Mouse (Mus musculus): Measurements from ENCODE around the gene Nr2f2. TPM values are rescaled to one million over a fixed set of nuclear protein-coding genes. Genes with fewer than 3 reads are reported as not detected.

The Nr2f2 gene
- polyA plus RNA-seq, 1 experiment: 7.7 TPM

- no peak overlapping the region for H3K27ac ChIP-seq (ENCODE audit: control insufficient read depth, insufficient read depth, low read depth, low read length, poor library complexity)
- H3K4me3 ChIP-seq (replicated peaks; ENCODE audit: control insufficient read depth, low read depth, low read length): no peak overlapping the region
- no peaks in the 10 kb centered on the region for H3K4me1 ChIP-seq (ENCODE audit: control insufficient read depth, insufficient read depth, low read length)
- 11% methylated on average over 33 of the region's 33 CpGs for WGBS
- TF ChIP-seq CTCF (IDR thresholded peaks at IDR 0.05; ENCODE audit: control insufficient read depth, insufficient read depth, low read length) (no peak), POLR2A (IDR thresholded peaks at IDR 0.05; ENCODE audit: borderline replicate concordance, control insufficient read depth, low read depth, low read length) (no peak)
These were observed 8.3 kb downstream of the Nr2f2 start for GRCm38 (mm10) chr7:70358020-70358847.

- Histone ChIP-seq H3K4me3 (replicated peaks; ENCODE audit: control insufficient read depth, low read depth, low read length) (no peak overlapping the region), H3K4me1 (ENCODE audit: control insufficient read depth, insufficient read depth, low read length) (no peaks in the 10 kb centered on the region), H3K27ac (ENCODE audit: control insufficient read depth, insufficient read depth, low read depth, low read length, poor library complexity) (no peak overlapping the region)
- 29% methylated on average over 17 of the region's 17 CpGs for WGBS
- TF ChIP-seq CTCF (IDR thresholded peaks at IDR 0.05; ENCODE audit: control insufficient read depth, insufficient read depth, low read length): no peak
- no peak for TF ChIP-seq POLR2A (IDR thresholded peaks at IDR 0.05; ENCODE audit: borderline replicate concordance, control insufficient read depth, low read depth, low read length)
These were observed 9.0 kb downstream of the Nr2f2 start for GRCm38 (mm10) chr7:70357516-70358019.

DNA sequence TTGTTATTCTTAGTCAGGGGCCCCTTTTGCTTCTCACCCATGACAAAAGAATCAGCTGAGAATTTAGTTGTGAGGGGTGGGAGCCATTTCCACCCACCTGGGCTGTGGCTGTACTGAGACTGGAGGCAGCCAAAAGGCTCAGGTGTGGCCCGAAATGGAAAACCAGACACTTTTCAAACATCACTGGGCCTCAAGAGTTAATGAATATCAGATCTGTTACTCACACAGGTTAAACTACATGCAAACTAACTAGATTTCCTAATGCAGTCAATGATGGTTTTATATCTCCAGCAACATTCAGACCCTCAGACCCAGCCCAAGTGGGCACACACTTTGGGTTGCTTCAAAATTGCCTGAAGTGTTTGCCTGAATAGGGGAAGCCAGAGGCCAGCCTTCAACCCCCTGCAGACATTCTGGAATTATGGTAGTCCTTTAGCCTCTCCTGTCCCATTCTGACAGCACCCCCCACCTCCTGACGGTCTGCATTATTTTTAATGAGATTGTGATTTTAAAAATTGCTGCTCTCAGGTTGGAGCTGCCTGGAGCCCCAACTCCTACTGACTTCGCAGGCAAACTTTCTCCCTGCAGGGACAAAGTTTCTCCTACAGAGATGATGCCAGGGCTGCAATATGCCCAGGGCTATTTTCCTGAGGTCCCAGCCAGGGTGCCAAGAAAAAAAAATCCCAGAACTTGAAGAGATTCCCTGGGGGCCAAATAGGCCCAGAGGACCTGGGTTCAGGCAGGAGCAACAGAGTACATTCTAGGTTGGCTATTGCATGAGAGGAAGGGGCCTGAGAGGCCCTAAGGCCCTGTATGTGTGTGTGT, 9.6 kb downstream of the Nr2f2 start:
- Histone ChIP-seq H3K4me3 (replicated peaks; ENCODE audit: control insufficient read depth, low read depth, low read length) (no peak overlapping the region), H3K27ac (ENCODE audit: control insufficient read depth, insufficient read depth, low read depth, low read length, poor library complexity) (no peak overlapping the region)
- TF ChIP-seq POLR2A (IDR thresholded peaks at IDR 0.05; ENCODE audit: borderline replicate concordance, control insufficient read depth, low read depth, low read length) (no peak), CTCF (IDR thresholded peaks at IDR 0.05; ENCODE audit: control insufficient read depth, insufficient read depth, low read length) (no peak)

DNA sequence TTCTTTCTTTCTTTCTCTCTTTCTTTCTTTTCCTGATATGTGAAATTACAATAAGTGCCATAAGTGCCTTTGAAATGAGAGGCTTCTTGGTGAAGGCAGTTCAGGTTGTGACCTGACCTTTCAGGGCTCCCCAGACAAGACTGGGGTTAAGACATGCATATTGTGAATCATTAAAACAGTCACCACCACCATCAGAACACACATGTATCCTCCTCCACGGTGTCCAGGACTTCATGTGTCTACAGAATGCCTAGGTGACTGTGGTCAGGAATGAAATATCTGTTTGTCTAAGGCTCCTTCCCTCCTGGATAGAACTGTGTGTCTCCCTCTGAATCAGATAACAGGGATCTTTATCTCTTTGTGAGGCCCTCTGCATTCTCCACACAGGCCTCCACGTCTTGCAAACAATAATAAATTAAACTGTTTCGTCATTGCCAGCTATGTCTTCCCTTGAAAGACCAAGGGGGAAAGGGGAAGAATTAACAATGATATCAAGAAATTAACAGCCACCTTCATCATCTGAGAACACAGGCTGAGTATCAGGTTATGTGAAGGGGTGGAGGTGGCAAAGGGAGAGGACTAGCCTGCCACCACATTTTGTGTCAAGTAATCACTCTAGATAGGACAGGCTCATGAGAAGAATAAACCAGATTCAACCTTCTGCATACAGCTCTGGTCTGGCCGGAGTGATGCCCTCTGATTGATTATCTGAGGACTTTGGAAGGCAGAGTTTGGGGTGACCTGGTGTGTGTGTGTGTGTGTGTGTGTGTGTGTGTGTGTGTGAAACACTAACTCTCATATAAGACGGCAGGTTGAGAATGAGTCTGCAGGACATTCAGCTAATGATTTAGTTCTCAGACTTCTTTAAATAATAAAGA, 10.6 kb downstream of the Nr2f2 start:
- no peaks in the 10 kb centered on the region for H3K4me1 ChIP-seq (ENCODE audit: control insufficient read depth, insufficient read depth, low read length)
- H3K27ac ChIP-seq (ENCODE audit: control insufficient read depth, insufficient read depth, low read depth, low read length, poor library complexity): no peak overlapping the region

More for the DNA sequence above, 9.6 kb downstream of the Nr2f2 start:
- H3K4me1 ChIP-seq (ENCODE audit: control insufficient read depth, insufficient read depth, low read length): no peaks in the 10 kb centered on the region
- WGBS: 68% methylated on average over 3 of the region's 3 CpGs

GRCm38 (mm10) chr7:70355357-70355620, 11.2 kb downstream of the Nr2f2 start:
- H3K4me3 ChIP-seq (replicated peaks; ENCODE audit: control insufficient read depth, low read depth, low read length): no peak overlapping the region
- WGBS: 55% methylated on average over 2 of the region's 2 CpGs
- H3K4me1 ChIP-seq (ENCODE audit: control insufficient read depth, insufficient read depth, low read length): no peaks in the 10 kb centered on the region
- no peak overlapping the region for H3K27ac ChIP-seq (ENCODE audit: control insufficient read depth, insufficient read depth, low read depth, low read length, poor library complexity)
- TF ChIP-seq CTCF (IDR thresholded peaks at IDR 0.05; ENCODE audit: control insufficient read depth, insufficient read depth, low read length) (no peak), POLR2A (IDR thresholded peaks at IDR 0.05; ENCODE audit: borderline replicate concordance, control insufficient read depth, low read depth, low read length) (no peak)

More for the DNA sequence above, 10.6 kb downstream of the Nr2f2 start:
- no peak overlapping the region for H3K4me3 ChIP-seq (replicated peaks; ENCODE audit: control insufficient read depth, low read depth, low read length)
- TF ChIP-seq POLR2A (IDR thresholded peaks at IDR 0.05; ENCODE audit: borderline replicate concordance, control insufficient read depth, low read depth, low read length): no peak
- WGBS: 40% methylated on average over 5 of the region's 5 CpGs

GRCm38 (mm10) chr7:70354606-70355356, 11.8 kb downstream of the Nr2f2 start:
- TF ChIP-seq CTCF (IDR thresholded peaks at IDR 0.05; ENCODE audit: control insufficient read depth, insufficient read depth, low read length): no peak
- TF ChIP-seq POLR2A (IDR thresholded peaks at IDR 0.05; ENCODE audit: borderline replicate concordance, control insufficient read depth, low read depth, low read length): no peak
- Histone ChIP-seq H3K4me1 (ENCODE audit: control insufficient read depth, insufficient read depth, low read length) (no peaks in the 10 kb centered on the region), H3K27ac (ENCODE audit: control insufficient read depth, insufficient read depth, low read depth, low read length, poor library complexity) (no peak overlapping the region), H3K4me3 (replicated peaks; ENCODE audit: control insufficient read depth, low read depth, low read length) (no peak overlapping the region)
- 17% methylated on average over 14 of the region's 14 CpGs for WGBS

DNA sequence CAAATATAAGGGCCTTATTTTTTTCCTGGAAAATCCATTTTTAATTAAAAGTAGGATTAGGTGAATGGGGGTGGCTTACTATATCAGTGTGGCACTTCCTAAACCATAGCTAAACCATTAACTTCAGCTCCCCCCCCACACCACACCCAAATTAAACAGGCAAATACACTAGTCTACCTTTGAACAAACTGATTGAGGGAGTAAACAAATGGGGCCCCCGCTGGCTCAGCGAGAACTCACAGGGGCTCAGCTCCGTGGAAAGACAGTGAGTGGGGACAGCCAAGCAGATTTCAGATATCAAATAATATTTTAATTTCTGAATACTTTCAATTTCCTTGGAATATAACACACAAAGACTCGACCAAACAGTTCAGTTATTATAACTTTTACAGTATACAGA, 13.4 kb downstream of the Nr2f2 start:
- 20% methylated on average over 4 of the region's 4 CpGs for WGBS
- TF ChIP-seq CTCF (IDR thresholded peaks at IDR 0.05; ENCODE audit: control insufficient read depth, insufficient read depth, low read length): no peak
- no peak for TF ChIP-seq POLR2A (IDR thresholded peaks at IDR 0.05; ENCODE audit: borderline replicate concordance, control insufficient read depth, low read depth, low read length)

More for the DNA sequence above, 13.4 kb downstream of the Nr2f2 start:
- no peak overlapping the region for H3K4me3 ChIP-seq (replicated peaks; ENCODE audit: control insufficient read depth, low read depth, low read length)
- no peaks in the 10 kb centered on the region for H3K4me1 ChIP-seq (ENCODE audit: control insufficient read depth, insufficient read depth, low read length)
- H3K27ac ChIP-seq (ENCODE audit: control insufficient read depth, insufficient read depth, low read depth, low read length, poor library complexity): no peak overlapping the region
